Mouse (Mus musculus) spleen, adult 2 months (tissue): ENCODE results near the gene Mettl7b.

Experiments used
- CTCF ChIP-seq: fragments of 200-500 bp; IDR thresholded peaks from 2 replicates; pipeline ENCODE4 v1.5.1; 2011; ENCODE audit warnings: mild to moderate bottlenecking, inconsistent platforms; ENCODE audit not compliant: insufficient read depth, insufficient read length, insufficient replicate concordance; ENCODE audit errors: extremely low read depth
- POLR2A ChIP-seq: fragments of 200-500 bp; IDR thresholded peaks from 2 replicates; pipeline ENCODE4 v1.6.1; 2011; ENCODE audit warnings: low read depth, low read length, inconsistent platforms

DNA sequence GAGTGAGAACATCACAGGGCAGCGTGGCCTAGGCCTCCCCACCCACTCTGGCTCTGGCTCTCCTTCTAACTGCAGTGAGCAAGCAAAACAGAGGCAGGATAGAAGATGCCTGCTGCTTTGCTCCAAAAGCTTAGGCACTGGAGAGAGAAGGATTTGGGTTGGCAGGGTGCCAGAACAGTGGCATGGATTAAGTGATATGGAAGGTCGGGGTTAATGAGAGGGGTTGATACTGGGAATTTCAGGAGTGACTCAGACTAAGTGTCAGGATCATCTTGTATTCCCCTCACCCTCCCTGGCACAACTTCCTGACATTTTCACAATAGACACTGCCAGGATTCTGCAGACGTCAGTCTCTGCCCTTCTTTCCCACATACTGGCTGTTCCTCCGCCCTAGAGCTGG, 32.4 kb downstream of the Mettl7b start:
- TF ChIP-seq CTCF (no peak), POLR2A (no peak)
